Mouse (Mus musculus) myocyte (in vitro differentiated cells): ENCODE data around the gene Fam131b. TPM values are rescaled to one million over a fixed set of nuclear protein-coding genes. Genes with fewer than 3 reads are reported as not detected.

Experiments
- H3K27me3 ChIP-seq: one replicate; pipeline ENCODE4 v1.6.1; 2011; ENCODE audit not compliant: control insufficient read depth, insufficient read depth, insufficient read length
- H3K36me3 ChIP-seq: one replicate; pipeline ENCODE4 v1.6.1; 2011; ENCODE audit not compliant: control insufficient read depth, insufficient read depth
- H3K4me2 ChIP-seq: one replicate; pipeline ENCODE4 v1.6.1; 2011; ENCODE audit warnings: low read depth, control low read depth
- H3K4me3 ChIP-seq: one replicate; pipeline ENCODE4 v1.5.1; 2011; ENCODE audit warnings: mild to moderate bottlenecking, control low read depth, moderate library complexity
- H3K79me2 ChIP-seq: one replicate; pipeline ENCODE4 v1.6.1; 2011; ENCODE audit not compliant: control insufficient read depth, insufficient read depth
- H3ac ChIP-seq: one replicate; pipeline ENCODE4 v1.6.1; 2011; ENCODE audit not compliant: control insufficient read depth, insufficient read length
- CEBPB ChIP-seq: IDR thresholded peaks from 2 replicates; pipeline ENCODE4 v1.6.1; 2011; ENCODE audit warnings: mild to moderate bottlenecking, moderate library complexity; ENCODE audit not compliant: poor library complexity, insufficient read depth, severe bottlenecking
- E2F4 ChIP-seq: IDR thresholded peaks from one replicate; pipeline ENCODE4 v1.6.1; 2011; ENCODE audit warnings: mild to moderate bottlenecking, control low read depth, moderate library complexity; ENCODE audit not compliant: insufficient read depth
- MAX ChIP-seq: IDR thresholded peaks from one replicate; pipeline ENCODE4 v1.6.1; 2011; ENCODE audit warnings: low read depth, mild to moderate bottlenecking, control low read depth
- MYOD1 ChIP-seq, 3 experiments: IDR thresholded peaks; one replicate each; pipeline ENCODE4 v1.6.1; 2011; ENCODE audit warnings: control low read depth in 2 of 3, low read depth in 2 of 3, mild to moderate bottlenecking in 2 of 3, moderate library complexity in 1 of 3; ENCODE audit not compliant: insufficient read length in 2 of 3, control insufficient read depth in 1 of 3
- MYOG ChIP-seq, 3 experiments: IDR thresholded peaks; one replicate each; pipeline ENCODE4 v1.6.1; 2011; ENCODE audit warnings: control low read depth in 2 of 3, low read depth in 2 of 3, mild to moderate bottlenecking in 2 of 3; ENCODE audit not compliant: insufficient read length in 2 of 3, control insufficient read depth in 1 of 3, insufficient read depth in 1 of 3
- POLR2A ChIP-seq: IDR thresholded peaks from one replicate; pipeline ENCODE4 v1.6.1; 2011; ENCODE audit warnings: low read depth, mild to moderate bottlenecking, control low read depth, moderate library complexity; ENCODE audit not compliant: insufficient read length
- POLR2AphosphoS2 ChIP-seq: IDR thresholded peaks from one replicate; pipeline ENCODE4 v1.6.1; 2011; ENCODE audit warnings: low read depth, control low read depth; ENCODE audit not compliant: insufficient read length
- REST ChIP-seq: IDR thresholded peaks from one replicate; pipeline ENCODE4 v1.6.1; 2011; ENCODE audit warnings: mild to moderate bottlenecking, control low read depth, moderate library complexity; ENCODE audit not compliant: insufficient read depth, insufficient read length
- SRF ChIP-seq: IDR thresholded peaks from one replicate; pipeline ENCODE4 v1.6.1; 2011; ENCODE audit warnings: low read depth; ENCODE audit not compliant: control insufficient read depth, insufficient read length
- TCF12 ChIP-seq: IDR thresholded peaks from one replicate; pipeline ENCODE4 v1.6.1; 2011; ENCODE audit warnings: mild to moderate bottlenecking, control low read depth; ENCODE audit not compliant: poor library complexity, insufficient read depth, severe bottlenecking
- TCF3 ChIP-seq: IDR thresholded peaks from one replicate; pipeline ENCODE4 v1.6.1; 2011; ENCODE audit warnings: low read depth, control low read depth; ENCODE audit not compliant: insufficient read length
- USF1 ChIP-seq: IDR thresholded peaks from one replicate; pipeline ENCODE4 v1.6.1; 2011; ENCODE audit warnings: low read depth, mild to moderate bottlenecking, control low read depth, moderate library complexity
- polyA plus RNA-seq: library from polyadenylated mRNA; unstranded; fragments of >200 nt; fragmentation: generic; extraction: Trizol; gene quantifications from one replicate; pipeline ENCODE4 v1.2.1, GENCODE M21; 2012; ENCODE audit warnings: missing spikeins

Fam131b gene
- polyA plus RNA-seq, 1 experiment = 4.2 TPM

DNA sequence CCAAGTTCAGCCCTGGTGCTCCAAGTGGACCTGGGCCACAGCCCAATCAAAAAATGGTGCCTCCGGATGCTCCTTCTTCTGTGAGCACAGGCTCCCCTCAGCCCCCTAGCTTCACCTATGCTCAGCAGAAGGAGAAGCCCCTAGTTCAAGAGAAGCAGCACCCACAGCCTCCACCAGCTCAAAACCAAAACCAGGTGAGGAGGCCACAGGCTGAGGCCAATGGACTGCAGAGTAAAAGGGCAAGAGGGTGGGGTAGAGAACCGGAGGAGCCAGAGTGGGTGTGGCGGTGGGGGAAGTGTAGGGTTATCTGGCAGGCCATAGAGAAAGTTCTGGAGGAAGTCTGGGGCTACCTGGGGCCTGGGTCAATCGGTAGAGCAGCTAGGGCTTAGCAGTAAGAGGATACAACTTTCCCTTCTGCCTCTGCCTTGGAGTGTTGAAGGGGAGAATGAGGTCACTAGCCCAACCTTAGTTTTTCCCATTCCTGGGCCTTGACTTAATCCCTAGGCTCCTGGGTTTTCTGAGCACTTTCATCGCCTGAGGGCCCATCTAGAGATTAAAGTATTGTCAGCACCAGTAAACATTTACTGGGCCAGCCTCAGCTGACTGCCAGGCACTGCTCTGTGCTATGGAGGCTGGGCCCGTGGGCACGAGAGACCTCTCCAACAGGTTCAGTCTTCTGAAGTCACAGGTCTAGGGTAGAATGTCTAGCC, 27.5 kb upstream of the Fam131b start:
- TF ChIP-seq POLR2AphosphoS2 (peak; percentile 45), MYOD1 (IDR thresholded peaks at IDR 0.05; ENCODE audit: control insufficient read depth in 1 of 3, insufficient read length in 2 of 3, low read depth in 2 of 3) (no peak), POLR2A (peak; percentile 35), TCF3 (no peak)
- H3K27me3 ChIP-seq = no peaks in the 10 kb centered on the region
- peaks cover 47% of the 10 kb centered on the region for H3K36me3 ChIP-seq
- H3K79me2 ChIP-seq = peaks cover 64% of the 10 kb centered on the region
- H3K4me3 ChIP-seq = peak overlapping the region; percentile 98
- H3K4me2 ChIP-seq = peak overlapping the region; percentile 89
- peak overlapping the region; percentile 97 for H3ac ChIP-seq

DNA sequence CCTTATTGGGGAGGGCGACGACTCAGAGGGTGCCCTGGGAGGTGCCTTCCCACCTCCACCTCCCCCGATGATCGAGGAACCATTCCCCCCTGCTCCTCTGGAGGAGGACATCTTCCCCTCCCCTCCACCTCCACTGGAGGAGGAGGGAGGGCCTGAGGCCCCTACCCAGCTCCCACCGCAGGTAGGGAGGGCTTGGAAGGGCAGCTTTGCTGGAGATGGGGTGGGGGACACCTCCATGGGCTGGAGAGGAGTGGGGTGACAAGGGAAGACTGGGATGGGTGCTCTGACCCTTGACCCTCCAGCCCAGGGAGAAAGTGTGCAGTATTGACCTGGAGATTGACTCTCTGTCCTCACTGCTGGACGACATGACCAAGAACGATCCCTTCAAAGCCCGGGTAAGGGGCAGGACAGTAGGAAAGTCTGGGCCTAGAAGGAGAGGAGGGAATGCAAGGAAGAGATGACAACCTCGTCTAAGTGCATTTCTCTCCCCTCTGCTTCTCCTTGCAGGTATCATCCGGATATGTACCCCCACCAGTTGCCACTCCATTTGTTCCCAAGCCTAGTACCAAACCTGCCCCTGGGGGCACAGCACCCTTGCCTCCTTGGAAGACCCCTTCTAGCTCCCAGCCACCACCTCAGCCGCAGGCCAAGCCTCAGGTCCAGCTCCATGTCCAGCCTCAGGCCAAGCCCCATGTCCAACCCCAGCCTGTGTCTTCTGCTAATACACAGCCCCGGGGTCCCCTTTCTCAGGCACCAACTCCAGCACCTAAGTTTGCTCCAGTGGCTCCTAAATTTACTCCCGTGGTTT, 26.7 kb upstream of the Fam131b start:
- TF ChIP-seq USF1 (no peak), POLR2AphosphoS2 (peak; percentile 13), POLR2A (peak; percentile 26), TCF12 (no peak)
- H3K36me3 ChIP-seq = peaks cover 44% of the 10 kb centered on the region
- H3K27me3 ChIP-seq = no peaks in the 10 kb centered on the region
- H3K4me2 ChIP-seq = peak overlapping the region; percentile 89
- H3ac ChIP-seq = peak overlapping the region; percentile 97
- peaks cover 61% of the 10 kb centered on the region for H3K79me2 ChIP-seq
- H3K4me3 ChIP-seq = peak overlapping the region; percentile 98

DNA sequence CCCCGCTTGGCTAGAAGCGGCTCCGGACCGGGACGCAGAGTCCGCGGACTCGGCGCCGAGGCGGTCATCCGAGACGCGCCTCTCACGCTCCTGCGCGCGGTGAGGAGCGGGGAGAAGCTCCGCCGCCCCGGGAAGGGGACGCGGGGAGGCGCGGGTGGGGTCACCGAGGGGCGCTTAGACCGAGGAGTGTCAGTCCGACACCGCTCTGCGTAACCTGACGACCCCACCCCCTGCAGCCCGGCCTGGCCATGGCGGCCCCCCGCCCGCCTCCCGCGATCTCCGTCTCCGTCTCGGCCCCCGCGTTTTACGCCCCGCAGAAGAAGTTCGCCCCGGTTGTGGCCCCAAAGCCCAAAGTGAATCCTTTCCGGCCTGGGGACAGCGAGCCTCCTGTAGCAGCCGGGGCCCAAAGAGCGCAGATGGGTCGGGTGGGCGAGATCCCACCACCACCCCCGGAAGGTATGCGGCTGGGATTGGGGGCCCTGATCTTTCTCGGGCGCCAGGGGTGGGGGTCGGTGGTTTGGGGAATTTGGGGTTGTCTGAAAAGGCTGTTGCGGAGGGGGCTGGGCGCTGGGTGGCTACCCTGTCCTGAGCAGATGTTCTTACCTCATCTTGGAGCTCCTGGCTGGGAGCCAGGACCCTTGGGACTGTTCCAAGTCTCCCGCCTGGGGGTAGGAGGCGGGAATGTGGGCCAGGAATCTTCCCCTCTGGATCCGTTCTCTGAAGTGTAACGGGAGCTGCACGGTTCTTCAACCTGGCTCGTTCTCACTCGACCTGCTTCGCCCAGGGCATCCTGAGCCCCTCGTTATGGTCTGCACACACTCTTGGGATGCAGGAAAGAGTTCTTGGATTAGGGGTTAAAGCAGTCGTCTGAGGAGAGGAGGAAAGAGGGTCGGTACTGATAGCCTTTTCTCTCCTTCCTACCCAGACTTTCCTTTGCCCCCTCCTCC, 25.9 kb upstream of the Fam131b start:
- H3K4me3 ChIP-seq = peak overlapping the region; percentile 98
- peaks cover 40% of the 10 kb centered on the region for H3K36me3 ChIP-seq
- H3ac ChIP-seq = peak overlapping the region; percentile 97
- peaks cover 53% of the 10 kb centered on the region for H3K79me2 ChIP-seq
- no peaks in the 10 kb centered on the region for H3K27me3 ChIP-seq
- TF ChIP-seq MYOD1 (IDR thresholded peaks at IDR 0.05; ENCODE audit: control insufficient read depth in 1 of 3, insufficient read length in 2 of 3, low read depth in 2 of 3) (peak in 1 of 3 experiments; percentile 28), MAX (no peak), E2F4 (peak; percentile 29), POLR2A (peak; percentile 98), SRF (no peak), CEBPB (no peak), TCF12 (no peak), POLR2AphosphoS2 (peak; percentile 95), TCF3 (no peak), REST (peak; percentile 24), USF1 (no peak), MYOG (IDR thresholded peaks at IDR 0.05; ENCODE audit: control insufficient read depth in 1 of 3, insufficient read depth in 1 of 3, insufficient read length in 2 of 3, low read depth in 2 of 3) (peak in 1 of 3 experiments; percentile 10)
- peak overlapping the region; percentile 89 for H3K4me2 ChIP-seq

- Histone ChIP-seq H3K4me2 (peak within 1 kb of the TSS; percentile 89), H3ac (peak within 1 kb of the TSS; percentile 97), H3K36me3 (peaks cover 33% of the 10 kb centered on the region), H3K4me3 (peak within 1 kb of the TSS; percentile 98), H3K79me2 (peaks cover 45% of the 10 kb centered on the region), H3K27me3 (no peaks in the 10 kb centered on the region)
- peak; percentile 3 for TF ChIP-seq REST
- TF ChIP-seq TCF12 = no peak
- peak; percentile 88 for TF ChIP-seq POLR2A
- no peak for TF ChIP-seq E2F4
- TF ChIP-seq CEBPB = no peak
- peak in 2 of 3 experiments; percentile 58 to 78 for TF ChIP-seq MYOG (IDR thresholded peaks at IDR 0.05; ENCODE audit: control insufficient read depth in 1 of 3, insufficient read depth in 1 of 3, insufficient read length in 2 of 3, low read depth in 2 of 3)
- TF ChIP-seq MAX = no peak
- TF ChIP-seq SRF = peak; percentile 89
- no peak for TF ChIP-seq POLR2AphosphoS2
- TF ChIP-seq MYOD1 (IDR thresholded peaks at IDR 0.05; ENCODE audit: control insufficient read depth in 1 of 3, insufficient read length in 2 of 3, low read depth in 2 of 3) = peak in 2 of 3 experiments; percentile 31 to 59
- peak; percentile 80 for TF ChIP-seq USF1
- TF ChIP-seq TCF3 = no peak
Measured at GRCm38 (mm10) chr6:42349426-42350020, 25.1 kb upstream of the Fam131b start, which contains the start of gene Zyx. TSS of gene Zyx (plus strand) at chr6:42349630.
